Mouse (Mus musculus): ENCODE results near the gene Hist2h3b.

- TF ChIP-seq CTCF (IDR thresholded peaks at IDR 0.05; ENCODE audit: borderline replicate concordance, insufficient read depth, low read length) (no peak), POLR2A (IDR thresholded peaks at IDR 0.05; ENCODE audit: low read depth, low read length) (no peak)
These were observed 41.0 kb downstream of the Hist2h3b start for GRCm38 (mm10) chr3:96309441-96309840.

Data from embryonic fibroblast, embryonic 13.5 days (primary cell).